Mouse (Mus musculus): ENCODE data around the gene Med22. TPM values are rescaled to one million over a fixed set of nuclear protein-coding genes. Genes with fewer than 3 reads are reported as not detected.

Gene Med22
- polyA plus RNA-seq, 1 experiment from 2014 or later, result 31.1 TPM

DNA sequence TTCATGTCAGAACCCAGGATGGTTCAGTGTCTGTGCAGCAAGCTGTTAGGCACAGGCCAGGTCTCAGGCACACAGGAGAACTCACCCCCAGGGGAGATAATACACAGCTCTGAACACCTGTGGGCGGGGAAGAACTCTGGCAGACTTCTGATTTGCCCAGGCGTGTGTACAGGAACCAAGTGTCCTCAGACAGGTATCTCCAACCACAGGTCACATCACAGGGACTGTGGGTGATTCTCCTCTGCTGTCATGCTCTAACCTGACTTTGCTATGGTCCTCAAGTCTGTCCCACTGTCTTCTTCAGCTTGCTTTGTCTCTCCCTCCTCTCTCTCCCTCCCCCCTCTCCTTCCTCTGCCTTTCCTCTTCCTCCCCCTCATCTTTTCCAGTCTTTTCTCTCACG lies 45.6 kb downstream of the Med22 start, which contains the start of gene Abo:
TSS of gene Abo (minus strand) at position 101 of the 400 bp plus-strand sequence.
- ATAC-seq (ENCODE audit: insufficient number of reproducible peaks, insufficient read depth, low FRiP score, low read depth), result no peak
- H3K4me3 ChIP-seq (ENCODE audit: low read depth, low read length), result no peak within 1 kb of the TSS
- 55% methylated on average over 3 of the region's 3 CpGs for WGBS
- H3K27me3 ChIP-seq (ENCODE audit: control insufficient read depth, insufficient read depth, low read length), result no peaks in the 10 kb centered on the region
- no peak within 1 kb of the TSS for H3K27ac ChIP-seq (ENCODE audit: low read length)
- no peaks in the 10 kb centered on the region for H3K9me3 ChIP-seq (ENCODE audit: control insufficient read depth, low read depth, low read length)
- no peaks in the 10 kb centered on the region for H3K4me1 ChIP-seq (ENCODE audit: control insufficient read depth, insufficient read depth, low read length)
- no peak within 1 kb of the TSS for H3K4me2 ChIP-seq (replicated peaks; ENCODE audit: low read depth, low read length)
- no peak within 1 kb of the TSS for H3K9ac ChIP-seq (replicated peaks; ENCODE audit: low read depth, low read length)
- no peaks in the 10 kb centered on the region for H3K36me3 ChIP-seq (ENCODE audit: control insufficient read depth, insufficient read depth, low read length)

DNA sequence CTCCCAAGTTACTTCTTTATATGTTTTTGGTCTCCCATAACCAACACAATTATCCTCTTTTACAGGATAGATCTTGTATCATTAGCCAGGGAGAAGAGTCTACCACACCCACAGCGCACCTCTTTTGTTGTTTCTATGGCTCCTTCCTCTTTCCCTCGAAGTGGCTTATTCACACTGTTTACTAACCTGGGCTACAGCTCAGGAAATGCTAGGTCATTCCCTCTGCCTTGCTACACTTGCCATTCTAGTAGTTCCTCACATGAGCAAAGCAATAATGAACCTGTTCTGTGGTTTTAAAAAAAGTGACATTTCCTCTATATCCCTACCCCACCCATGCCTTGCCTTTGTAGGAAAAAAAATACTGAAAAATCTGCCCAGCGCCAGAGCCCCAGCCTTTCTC lies 47.6 kb downstream of the Med22 start:
- no peak for ATAC-seq (ENCODE audit: insufficient number of reproducible peaks, insufficient read depth, low FRiP score, low read depth)
- 66% methylated on average over 3 of the region's 3 CpGs for WGBS
- Histone ChIP-seq H3K4me1 (ENCODE audit: control insufficient read depth, insufficient read depth, low read length) (no peaks in the 10 kb centered on the region), H3K9me3 (ENCODE audit: control insufficient read depth, low read depth, low read length) (no peaks in the 10 kb centered on the region), H3K4me3 (ENCODE audit: low read depth, low read length) (no peak overlapping the region), H3K36me3 (ENCODE audit: control insufficient read depth, insufficient read depth, low read length) (no peaks in the 10 kb centered on the region), H3K27me3 (ENCODE audit: control insufficient read depth, insufficient read depth, low read length) (no peaks in the 10 kb centered on the region), H3K4me2 (replicated peaks; ENCODE audit: low read depth, low read length) (no peak overlapping the region), H3K9ac (replicated peaks; ENCODE audit: low read depth, low read length) (no peak overlapping the region), H3K27ac (ENCODE audit: low read length) (no peak overlapping the region)

Other genes with a start within 250 kb of the Med22 start
- gene Lcn4, start 239.4 kb downstream of the Med22 start, polyA plus RNA-seq (2014; fragmentation: Nextera tagmentation; extraction: Ambion mirVana), result not detected in 2 replicates
- gene Abo, start 45.7 kb downstream of the Med22 start, polyA plus RNA-seq (2014; fragmentation: Nextera tagmentation; extraction: Ambion mirVana), result not detected in 2 replicates
- gene Surf6, start 7.8 kb downstream of the Med22 start, polyA plus RNA-seq (2014; fragmentation: Nextera tagmentation; extraction: Ambion mirVana), result 17.0 and 18.4 TPM in 2 replicates
- gene Rpl7a, start 87 bp upstream of the Med22 start, polyA plus RNA-seq (2014; fragmentation: Nextera tagmentation; extraction: Ambion mirVana), result 712 and 713 TPM in 2 replicates
- gene Surf2, start 5.7 kb upstream of the Med22 start, polyA plus RNA-seq (2014; fragmentation: Nextera tagmentation; extraction: Ambion mirVana), result 33.2 and 36.8 TPM in 2 replicates
- 50.4 and 52.4 TPM in 2 replicates for gene Surf1, start 5.9 kb upstream of the Med22 start, polyA plus RNA-seq (2014; fragmentation: Nextera tagmentation; extraction: Ambion mirVana)
- 199 and 218 TPM in 2 replicates for gene Surf4, start 23.3 kb upstream of the Med22 start, polyA plus RNA-seq (2014; fragmentation: Nextera tagmentation; extraction: Ambion mirVana)
- gene Stkld1, start 23.4 kb upstream of the Med22 start, polyA plus RNA-seq (2014; fragmentation: Nextera tagmentation; extraction: Ambion mirVana), result 0.11 and 0.25 TPM in 2 replicates
- 45.2 and 45.3 TPM in 2 replicates for gene Rexo4, start 53.7 kb upstream of the Med22 start, polyA plus RNA-seq (2014; fragmentation: Nextera tagmentation; extraction: Ambion mirVana)
- 0.07 TPM in 1 of 2 replicates, not detected in the other for gene Adamts13, start 62.7 kb upstream of the Med22 start, polyA plus RNA-seq (2014; fragmentation: Nextera tagmentation; extraction: Ambion mirVana)
- gene Cacfd1, start 99.2 kb upstream of the Med22 start, polyA plus RNA-seq (2014; fragmentation: Nextera tagmentation; extraction: Ambion mirVana), result 59.2 and 62.6 TPM in 2 replicates
- 0.84 and 1.7 TPM in 2 replicates for gene Slc2a6, start 117.3 kb upstream of the Med22 start, polyA plus RNA-seq (2014; fragmentation: Nextera tagmentation; extraction: Ambion mirVana)
- gene Mymk, start 161.5 kb upstream of the Med22 start, polyA plus RNA-seq (2014; fragmentation: Nextera tagmentation; extraction: Ambion mirVana), result not detected in 2 replicates
- 2.1 and 3.2 TPM in 2 replicates for gene Adamtsl2, start 168.7 kb upstream of the Med22 start, polyA plus RNA-seq (2014; fragmentation: Nextera tagmentation; extraction: Ambion mirVana)
- not detected in 2 replicates for gene Fam163b, start 231.8 kb upstream of the Med22 start, polyA plus RNA-seq (2014; fragmentation: Nextera tagmentation; extraction: Ambion mirVana)